Mouse (Mus musculus) A20 (cell line): ENCODE measurements around the gene Rbp2.

Source experiments
- DNase-seq: peaks from one replicate; pipeline ENCODE4 v3.0.0-alpha.2; 2011; ENCODE audit warnings: low read depth, low spot score

Gene Rbp2

DNA sequence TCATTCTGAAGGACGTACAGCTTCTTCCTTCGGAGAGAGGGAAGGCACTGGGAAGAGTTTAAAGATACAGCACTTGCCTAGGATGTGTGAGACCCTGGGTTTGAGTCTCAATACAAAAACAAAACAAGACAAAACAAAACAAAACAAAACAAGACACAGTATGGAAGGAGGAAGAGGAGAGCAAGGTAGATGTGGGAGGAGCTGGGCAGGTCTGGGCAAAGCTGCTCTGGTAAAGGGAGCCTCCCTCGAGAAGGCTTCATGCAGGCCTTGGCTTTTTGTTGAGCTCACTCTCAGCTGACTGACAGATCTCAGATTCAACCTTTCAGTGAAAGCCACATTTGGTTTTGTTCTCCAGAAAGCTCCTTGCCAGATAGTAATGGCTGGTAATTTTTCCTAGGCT, at the start of gene Rbp2:
Gene Rbp2 (plus strand): TSS at position 301 of the 400 bp plus-strand sequence.
- DNase-seq, result no peak

DNA sequence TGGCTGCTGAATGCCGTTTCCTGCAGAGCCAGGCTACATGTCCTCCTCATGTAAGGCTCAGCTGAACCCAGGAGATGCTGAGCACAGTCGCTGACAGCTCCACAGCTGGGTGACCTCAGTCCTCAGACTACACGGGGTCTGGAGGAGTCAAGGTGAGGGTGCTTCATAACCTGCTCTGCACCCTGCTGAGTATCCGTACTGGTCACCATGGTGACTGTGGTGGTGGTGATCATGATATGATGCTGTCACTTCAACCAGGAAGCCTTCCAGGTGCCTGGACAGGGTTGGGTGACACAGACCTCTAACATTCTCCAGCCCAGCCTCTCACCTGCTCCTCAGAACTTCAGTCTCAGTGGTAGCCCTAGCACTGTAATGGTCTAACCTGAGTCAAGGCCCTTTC, 48.1 kb upstream of the Rbp2 start:
- no peak for DNase-seq

DNA sequence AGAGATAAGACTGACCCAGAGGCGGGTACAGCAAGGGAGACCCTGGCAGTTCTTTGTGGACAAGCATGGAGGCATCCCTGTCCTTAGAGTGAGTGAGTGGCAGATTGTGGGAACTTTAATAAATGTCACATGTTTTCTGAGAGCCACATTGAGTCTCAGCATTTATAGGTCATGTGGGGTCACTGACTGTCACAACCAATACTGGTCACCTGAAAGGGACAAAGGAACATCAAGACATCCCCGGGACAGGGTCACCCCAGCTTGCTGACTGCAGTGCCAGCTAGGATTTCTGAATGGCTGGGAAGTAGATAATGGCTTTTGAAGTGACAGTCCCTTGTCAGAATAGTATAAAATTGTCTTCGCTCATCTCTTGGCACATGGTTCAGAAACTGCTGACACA, 46.8 kb upstream of the Rbp2 start:
- no peak for DNase-seq

DNA sequence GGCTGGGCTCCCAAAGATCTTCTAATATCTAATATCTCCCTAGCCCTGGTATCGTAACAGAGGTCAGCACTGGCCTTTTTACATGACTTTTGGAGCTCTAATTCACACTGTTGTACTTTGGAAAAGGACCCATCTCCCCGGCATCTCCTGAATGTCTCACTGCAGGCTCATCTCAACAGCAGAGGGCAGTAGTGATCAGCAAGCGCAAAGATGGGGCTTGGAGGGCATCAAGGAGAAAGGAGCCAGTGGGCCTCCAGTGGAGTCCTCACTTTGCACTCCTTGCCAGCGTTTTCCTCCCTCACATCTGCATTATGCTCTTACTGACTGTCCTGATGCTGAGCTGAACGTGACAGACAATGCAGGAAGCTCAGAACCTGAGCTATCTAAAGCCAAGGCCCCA, 43.3 kb upstream of the Rbp2 start:
- peak; percentile 20 for DNase-seq

DNA sequence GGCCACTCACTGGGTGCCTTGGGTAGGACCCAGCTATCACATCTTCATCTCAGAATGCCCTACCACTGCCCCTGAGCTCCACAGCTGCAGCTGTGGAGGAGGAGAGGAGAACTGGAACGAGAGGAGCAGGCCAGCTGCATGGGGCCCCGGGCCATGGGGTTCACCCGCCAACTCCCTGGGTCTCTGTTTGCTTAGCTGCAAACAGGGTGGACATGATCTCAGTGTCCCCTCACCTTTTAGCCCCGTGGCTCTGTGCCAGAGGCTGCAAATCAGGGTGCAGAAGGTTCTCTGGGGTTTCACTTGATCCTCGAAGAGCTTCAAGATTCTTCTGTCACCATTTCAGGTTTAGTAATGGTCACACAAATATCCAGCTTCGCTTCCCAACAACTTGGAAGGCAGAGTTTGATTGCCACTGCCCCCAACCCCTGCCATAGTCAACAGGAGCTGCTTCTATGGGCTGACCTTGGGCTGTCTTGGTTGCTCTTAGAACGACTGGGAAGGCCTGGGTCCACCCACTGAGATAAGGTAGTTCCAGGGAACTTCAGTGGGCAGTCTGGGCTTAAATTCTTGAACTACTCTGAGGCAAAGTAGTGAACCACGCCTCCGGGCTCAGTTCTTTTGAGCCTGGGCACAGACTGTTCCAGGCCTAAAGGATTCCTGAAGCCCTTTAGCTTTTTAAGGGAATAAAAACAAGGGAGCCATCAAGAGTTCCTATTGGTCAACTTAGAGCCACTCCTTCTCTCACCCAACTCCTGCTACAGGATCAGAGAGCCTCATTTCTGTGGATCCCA, 40.4 kb upstream of the Rbp2 start:
- no peak for DNase-seq

DNA sequence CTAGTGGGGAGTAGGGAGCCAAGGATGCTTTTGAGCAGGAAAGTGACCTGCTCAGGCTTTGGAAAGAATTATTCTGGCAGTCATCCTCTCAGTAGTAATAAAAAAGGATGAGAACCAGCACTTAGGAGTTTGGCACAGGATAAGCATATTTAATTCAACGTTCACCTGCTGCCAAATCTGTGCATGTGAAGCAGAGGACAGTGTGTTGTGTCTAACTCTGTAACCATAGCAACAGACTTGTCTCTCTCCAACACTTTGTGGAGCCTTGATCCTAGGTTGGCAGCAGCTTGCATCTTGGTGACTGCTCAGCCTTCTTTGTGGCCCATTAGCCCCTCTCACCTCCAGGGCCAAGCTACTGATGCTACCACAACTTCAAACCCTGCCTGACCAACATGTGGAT, 34.9 kb upstream of the Rbp2 start:
- DNase-seq, result no peak

DNA sequence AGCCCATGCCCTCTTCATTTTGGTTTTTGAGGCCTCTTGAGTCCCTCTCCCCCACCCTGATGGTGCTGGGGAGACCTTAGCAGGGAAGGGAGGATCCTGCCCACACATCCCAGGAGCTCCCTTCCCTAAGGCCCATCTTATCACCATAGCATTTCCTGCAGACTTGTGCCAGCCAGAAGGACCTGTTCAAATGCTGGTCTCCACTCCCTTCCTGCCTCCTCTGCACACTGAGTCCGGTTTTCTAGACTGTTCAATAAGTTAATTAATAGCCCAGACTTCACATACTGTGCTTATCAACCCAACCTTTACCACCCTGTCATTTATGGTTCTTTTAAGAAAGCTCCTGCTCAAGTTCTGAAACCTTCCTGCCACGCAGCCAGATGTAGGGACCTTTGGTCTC, 19.2 kb upstream of the Rbp2 start:
- no peak for DNase-seq

DNA sequence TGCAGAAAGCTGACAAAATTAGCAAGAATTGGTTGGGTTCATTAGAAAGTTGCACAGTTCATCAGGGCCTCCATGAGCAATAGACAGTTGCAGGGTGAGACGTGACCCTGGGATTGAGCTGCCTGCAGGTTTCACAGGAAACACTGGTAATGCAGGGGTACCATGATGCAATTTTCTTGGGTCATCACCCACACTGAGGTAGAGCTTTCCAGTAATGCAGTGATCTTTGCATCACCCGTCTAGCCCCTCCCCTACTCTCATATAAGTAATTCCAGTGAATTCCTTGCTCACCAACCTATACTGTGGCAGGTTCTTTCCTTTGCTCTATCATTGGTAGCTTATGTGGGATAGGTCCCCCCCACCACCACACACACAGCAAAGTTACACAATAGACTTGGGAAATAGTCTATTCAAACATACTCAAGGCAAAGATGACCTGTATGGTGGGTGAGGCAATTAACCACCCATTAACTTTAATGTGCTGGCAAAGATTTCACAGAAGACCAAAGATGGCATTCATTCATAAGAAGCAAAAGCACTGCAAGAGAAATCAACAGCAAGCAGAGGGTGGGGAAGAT, 5.7 kb upstream of the Rbp2 start:
- DNase-seq, result no peak

DNA sequence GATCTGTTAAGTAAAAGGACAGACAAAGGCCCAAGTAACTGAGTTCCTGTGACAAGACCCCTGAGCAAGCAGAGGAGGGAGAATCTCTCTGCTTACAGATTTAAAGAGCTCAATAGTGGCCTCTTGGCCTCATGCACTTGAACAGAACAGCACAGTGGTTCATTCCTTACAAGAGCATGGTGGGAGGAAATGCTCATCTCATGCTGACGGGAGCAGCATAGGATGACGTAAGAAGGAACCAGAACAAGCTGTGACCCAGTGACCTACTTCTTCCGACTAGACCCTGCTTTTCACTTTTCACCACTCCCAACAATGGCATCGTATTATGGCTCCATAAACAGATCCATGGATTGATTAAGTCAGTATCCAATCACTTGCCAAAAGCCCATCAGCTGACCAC, 3.7 kb upstream of the Rbp2 start:
- no peak for DNase-seq

DNA sequence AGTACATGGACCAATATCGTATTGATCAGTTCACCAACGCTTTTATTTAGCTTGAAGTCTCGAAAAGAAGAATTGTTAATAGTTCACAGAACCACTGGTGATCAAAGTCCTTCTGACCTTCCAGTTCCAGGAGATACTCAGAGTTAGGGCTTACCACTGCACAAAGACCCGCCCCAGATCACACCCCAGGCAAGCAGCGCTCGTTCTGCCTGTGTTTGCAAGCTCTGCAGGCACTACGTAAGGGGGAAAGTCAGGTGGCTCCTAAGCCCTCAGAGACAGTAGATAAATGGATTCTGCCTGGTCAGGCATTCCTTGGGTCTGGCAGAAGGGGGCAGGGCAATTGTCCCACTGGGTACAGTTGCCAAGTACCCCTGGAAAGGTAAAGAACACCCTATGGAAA, 895 bp upstream of the Rbp2 start:
- no peak for DNase-seq

DNA sequence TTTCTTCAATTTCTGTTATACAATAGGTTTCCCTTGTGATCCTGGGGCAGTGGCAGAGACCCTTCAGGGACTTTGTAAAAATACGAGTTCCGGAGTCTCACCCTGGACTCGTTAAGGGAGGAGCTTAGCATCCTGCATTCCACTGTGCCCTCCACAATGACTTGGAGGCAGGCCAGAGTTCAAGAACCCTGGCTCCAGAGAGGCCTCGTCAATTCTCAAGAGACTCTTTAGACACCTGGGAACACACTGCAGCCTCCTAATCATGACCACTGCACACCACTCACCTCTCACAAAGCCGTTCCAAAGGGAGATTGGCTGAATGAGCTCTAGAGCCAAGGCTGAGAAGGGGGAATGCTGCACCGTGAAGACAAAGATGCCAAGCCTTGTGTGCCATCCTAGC, 1.4 kb downstream of the Rbp2 start:
- DNase-seq, result no peak

DNA sequence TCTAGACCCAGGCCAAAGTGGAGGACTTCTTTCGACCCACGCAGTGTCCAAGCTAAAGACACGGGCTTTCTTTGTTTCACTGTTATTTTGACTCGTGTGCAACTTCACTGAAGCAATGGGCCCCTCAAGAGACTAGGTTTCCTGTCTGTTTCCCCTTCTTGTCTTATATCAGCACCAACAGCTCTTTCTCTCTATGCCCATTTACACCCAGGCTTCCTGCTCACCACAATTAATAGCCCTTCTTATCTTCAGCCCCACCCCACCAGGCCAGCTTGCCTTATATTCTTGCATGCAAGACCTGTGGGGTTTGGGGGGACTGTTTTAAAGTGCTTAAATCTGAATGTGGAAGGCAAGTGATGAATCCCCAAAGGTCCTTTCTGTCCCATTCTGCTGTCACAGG, 3.6 kb downstream of the Rbp2 start:
- DNase-seq, result no peak

DNA sequence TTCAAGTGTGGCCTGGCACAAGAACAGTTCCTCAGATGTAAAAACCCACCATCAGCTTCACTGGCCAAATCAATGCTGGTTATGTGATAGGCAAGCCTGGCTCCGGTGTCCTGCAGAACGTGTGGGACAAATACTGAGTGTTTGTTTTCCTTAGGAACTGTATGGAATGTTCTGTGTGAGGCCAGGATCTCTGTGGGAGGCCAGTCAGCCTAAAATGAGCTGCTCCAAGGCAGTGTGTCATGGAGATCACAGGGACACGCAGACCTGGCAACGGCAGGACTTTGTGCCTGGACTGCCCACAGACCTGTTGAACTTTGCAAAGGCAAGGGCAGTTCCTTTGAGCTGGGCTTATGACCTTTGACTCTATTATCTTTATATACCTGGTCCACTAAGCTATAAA, 4.2 kb downstream of the Rbp2 start:
- no peak for DNase-seq

DNA sequence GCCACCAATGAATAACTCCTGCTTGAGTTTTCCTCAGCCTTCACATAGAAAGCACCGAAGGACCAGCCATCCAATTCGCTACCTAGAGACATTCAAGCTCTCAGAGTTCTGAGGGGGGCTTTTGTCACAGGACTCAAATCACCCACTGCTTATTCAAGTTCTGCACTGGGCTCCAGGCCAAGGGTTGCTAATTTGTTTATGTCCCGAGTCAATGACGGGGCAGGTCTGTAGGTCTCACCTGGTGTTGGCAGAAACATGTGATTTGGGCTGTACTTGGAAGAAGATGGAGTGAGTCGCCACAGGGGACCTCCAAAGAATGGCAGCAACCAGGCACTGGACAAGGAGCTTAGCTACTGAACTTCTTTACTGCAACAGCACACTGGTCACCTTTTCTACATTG, 5.2 kb downstream of the Rbp2 start:
- DNase-seq, result no peak

DNA sequence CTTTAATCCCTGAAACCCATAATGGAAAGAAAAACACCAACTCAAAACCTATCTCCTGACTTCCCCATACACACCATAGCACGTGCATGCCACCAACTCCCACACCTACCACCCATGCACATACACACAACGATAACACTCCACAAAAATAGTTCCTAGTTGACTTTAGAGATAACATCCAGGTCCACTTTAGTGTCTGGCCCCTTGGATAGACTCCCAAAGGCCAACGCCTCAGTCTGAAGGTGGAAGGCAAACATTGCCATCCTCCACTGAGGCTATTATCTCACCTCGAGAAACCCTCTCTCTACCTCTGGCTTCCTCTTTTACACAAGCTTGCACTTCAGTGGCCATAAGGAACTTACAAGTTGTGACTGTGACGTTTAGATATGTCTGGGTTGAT, 6.3 kb downstream of the Rbp2 start:
- DNase-seq, result no peak

DNA sequence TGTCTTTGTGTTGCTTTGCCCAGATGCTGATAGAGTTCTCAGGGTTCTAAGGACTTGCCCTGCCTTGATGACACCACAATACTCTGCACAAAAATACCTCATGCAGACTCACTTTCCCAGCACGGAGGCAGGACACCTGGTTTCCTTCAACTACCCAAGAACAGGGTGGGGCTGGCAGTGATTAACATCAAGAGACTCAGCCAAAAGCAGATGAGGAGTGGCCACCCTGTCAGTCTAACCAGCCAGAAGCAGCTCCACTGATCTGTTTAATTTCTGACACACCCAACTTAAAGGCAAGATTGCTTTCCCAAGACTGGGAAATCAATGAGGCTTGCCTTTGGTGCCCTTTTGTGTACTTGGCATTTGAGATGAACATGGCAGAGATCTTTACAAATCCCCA, 6.9 kb downstream of the Rbp2 start:
- no peak for DNase-seq

DNA sequence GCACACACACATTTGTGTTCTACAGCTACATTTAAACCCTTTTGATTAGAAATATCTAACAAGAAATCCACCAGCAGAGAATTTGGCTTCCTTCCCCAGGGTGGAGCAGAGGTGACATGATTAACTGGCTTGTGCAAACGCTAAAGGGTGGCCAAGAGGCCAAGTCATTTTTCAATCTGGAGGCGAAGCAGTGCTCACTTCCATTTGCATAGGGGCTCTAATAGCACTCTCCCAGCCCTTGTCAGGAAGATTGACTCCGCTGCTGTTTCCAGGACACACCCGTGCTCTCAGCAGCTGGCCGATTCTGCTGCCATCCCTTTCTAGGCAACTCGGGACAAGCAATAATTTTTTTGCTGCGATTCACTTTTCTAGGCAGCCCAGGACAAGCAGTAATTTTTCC, 11.2 kb downstream of the Rbp2 start:
- no peak for DNase-seq

DNA sequence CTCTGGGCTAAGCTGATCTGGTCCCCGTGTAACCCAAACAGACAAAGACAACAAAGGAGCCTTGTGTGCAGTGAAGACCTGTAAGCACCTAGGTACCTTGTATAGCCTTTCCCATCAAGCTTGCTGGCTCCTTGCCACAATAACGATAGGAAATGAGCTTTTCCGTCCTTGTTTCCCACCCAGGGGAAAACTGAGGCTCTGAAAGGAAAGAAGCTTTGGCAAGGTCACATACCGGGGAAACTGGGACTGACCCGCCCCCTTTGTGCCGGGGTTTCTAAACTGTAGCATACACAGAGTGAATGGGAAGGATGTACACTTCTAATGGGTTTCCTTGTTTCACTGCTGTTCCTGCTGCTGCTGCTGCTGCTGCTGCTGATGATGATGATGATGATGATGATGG, 12.1 kb downstream of the Rbp2 start:
- DNase-seq, result no peak

DNA sequence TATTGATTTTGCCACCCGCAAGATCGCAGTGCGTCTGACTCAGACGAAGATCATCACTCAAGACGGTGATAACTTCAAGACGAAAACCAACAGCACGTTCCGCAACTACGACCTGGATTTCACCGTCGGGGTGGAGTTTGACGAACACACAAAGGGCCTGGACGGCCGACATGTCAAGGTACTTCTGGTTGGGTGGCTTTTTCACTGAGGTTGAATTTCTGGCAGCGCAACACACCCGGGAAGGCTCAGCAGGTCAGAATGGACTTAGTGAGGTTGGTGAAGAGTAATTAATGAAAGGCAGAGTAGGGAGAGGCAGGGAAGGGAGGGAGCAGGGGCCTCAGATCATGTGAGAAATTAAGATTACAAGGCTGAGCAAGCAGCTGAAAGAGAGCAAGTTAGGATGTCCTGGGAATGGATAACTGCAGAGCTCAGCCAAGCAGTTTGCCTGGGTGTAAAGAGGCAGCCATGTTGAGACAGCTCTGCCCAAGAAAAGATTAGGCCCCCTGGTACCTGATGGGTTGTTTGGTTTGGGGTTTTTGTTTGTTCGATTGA, 12.9 kb downstream of the Rbp2 start:
- DNase-seq, result no peak

DNA sequence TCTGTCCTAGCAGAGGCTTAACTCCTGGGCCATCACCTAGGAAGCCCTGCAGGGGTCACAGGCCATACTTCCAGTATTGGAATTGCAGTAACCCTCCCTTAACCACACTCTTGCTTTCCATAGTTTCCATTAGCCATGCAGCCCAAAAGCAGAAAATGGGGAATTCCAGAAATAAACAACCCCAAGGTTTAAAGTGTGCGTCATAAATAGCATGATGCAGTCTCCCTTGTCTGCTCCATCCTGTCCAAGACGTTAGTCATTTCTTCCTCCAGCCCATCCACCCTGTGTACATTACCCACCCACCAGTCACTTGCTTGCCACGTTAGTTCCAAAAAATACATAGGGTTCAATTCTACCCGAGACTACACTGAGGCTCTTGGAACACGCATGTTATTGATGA, 13.7 kb downstream of the Rbp2 start:
- DNase-seq, result no peak

DNA sequence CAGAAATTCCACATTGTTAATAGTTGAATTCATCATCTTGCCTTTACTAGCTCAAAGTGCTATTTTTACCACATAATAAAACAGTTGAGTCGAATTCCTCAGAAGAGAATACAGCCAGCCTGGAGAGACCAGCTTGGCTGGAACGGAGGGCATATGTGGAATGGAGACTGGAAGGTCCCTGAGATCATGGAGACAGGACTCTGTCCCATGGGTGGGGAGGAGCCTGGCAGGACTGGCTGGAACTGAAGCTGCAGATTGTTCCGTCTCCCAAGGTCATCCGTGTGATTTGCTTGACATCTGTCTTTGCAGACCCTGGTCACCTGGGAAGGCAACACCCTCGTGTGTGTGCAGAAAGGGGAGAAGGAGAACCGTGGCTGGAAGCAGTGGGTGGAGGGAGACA, 21.6 kb downstream of the Rbp2 start:
- DNase-seq, result no peak

DNA sequence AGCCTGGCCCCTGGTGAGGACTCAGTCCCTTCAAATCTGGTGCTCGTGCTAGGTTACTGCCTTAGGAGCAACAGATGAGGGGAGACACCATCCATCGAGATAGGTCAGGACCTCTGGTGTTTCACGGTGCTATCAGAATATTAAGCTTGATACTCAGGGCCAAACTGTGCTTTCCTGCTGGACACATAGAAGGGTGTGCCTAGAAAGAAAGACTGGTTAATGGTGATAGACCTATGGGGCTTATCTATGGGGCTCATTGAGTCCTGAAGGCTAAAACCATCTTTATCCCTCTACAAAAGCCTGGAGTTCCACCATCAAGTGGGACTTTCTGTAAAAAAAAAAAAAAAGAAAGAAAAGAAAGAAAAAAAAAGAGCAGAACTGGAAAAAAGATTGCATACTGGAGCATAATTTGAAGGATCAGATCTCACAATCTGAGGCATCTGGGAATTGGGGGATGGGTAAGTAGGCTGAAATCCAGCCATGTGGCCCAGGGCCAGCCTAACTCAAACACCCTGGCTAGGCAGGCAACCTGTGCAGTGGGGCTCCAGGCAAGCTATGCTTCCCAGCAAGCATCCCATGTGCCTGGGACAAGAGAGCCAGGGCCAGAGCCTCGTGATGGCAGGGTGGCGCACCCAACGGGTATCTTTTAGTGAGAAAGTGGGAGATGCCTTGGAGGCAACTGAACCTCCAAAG, 24.6 kb downstream of the Rbp2 start:
- DNase-seq, result no peak

DNA sequence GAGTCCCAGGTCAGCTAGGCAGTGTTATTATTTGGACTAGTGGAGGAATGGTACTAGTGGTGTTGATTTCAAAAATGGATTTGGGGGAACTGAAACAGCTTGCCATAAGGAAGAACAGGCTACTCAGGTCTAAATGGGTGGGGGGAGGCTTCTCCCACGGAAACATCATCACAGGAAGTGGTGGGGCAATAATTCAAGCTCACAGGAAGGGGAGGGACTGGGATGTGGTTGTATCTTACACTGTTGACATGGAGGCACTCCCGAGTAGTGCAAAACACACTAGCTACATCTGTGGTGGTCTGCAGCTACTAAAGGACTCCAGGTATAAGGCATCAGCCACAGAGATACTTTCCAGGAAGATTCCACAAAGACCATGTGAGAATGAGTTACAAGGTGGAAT, 38.0 kb downstream of the Rbp2 start:
- DNase-seq, result no peak
